Mouse (Mus musculus): ENCODE results near the gene Lamc2. TPM values are rescaled to one million over a fixed set of nuclear protein-coding genes. Genes with fewer than 3 reads are reported as not detected.

The Lamc2 gene
- polyA plus RNA-seq (2012; ENCODE audit: low replicate concordance): not detected in 2 replicates

GRCm38 (mm10) chr1:153185828-153186803 is at the start of gene Lamc2:
Gene Lamc2, minus strand, starts transcription at chr1:153186447.

Other genes with a start within 250 kb of the Lamc2 start
- gene Nmnat2, start 231.5 kb downstream of the Lamc2 start, polyA plus RNA-seq (2012; ENCODE audit: low replicate concordance): not detected in 2 replicates
- gene Lamc1, start 146.3 kb upstream of the Lamc2 start, polyA plus RNA-seq (2012; ENCODE audit: low replicate concordance): 1.3 and 2.3 TPM in 2 replicates
- gene Shcbp1l, start 238.7 kb upstream of the Lamc2 start, polyA plus RNA-seq (2012; ENCODE audit: low replicate concordance): 2.3 and 2.9 TPM in 2 replicates

Data from leukemia stem cell, adult 10-12 weeks (primary cell).